In genomic region chr11:30190119-30190518, GRCm38 (mm10) we compare ENCODE assay signal across 17 mouse cellular contexts.
DNase-seq lines count a peak whose midpoint lies in the region; ATAC-seq and TF ChIP-seq lines count a peak whose summit lies in the region.
"Had no signal": no experiment of that assay in that cellular context is flagged by ENCODE, and none has a peak within 500 bp of the region (broad histone marks: within the 10 kb centered on the region; RNA-seq: fewer than 3 reads in every experiment).

No protein-coding gene starts in this region.

- no peak for TF ChIP-seq RAD21 in CH12.LX (IDR thresholded peaks at IDR 0.05; ENCODE audit: low read depth, low read length)

- 72% methylated on average over 3 of the region's 3 CpGs for WGBS in kidney, postnatal 0 days
- 89% methylated on average over 3 of the region's 3 CpGs for WGBS in olfactory bulb, adult 2 months
- 93% methylated on average over 3 of the region's 3 CpGs for WGBS in midbrain, embryonic 13.5 days
- 95% methylated on average over 3 of the region's 3 CpGs for WGBS in forebrain, embryonic 14.5 days

- in situ Hi-C loops in CH12.LX (cut with MboI; ENCODE audit: low pct_ligation_motif_present, low pct_unique_long_range_greater_than_20kb, low sequenced_read_pairs) = no loop called here

- no peaks in the 10 kb centered on the region for H3K9me3 ChIP-seq in kidney, postnatal 0 days (replicated peaks; ENCODE audit: low read length)
- no peaks in the 10 kb centered on the region for H3K9me3 ChIP-seq in CH12.LX (replicated peaks; ENCODE audit: low read length)
- no peaks in the 10 kb centered on the region for H3K9me3 ChIP-seq in midbrain, embryonic 13.5 days
- no peaks in the 10 kb centered on the region for H3K9me3 ChIP-seq in forebrain, embryonic 14.5 days (replicated peaks; ENCODE audit: control insufficient read depth, low read length)
- H3K9me3 ChIP-seq: limb, embryonic 15.5 days; neural tube, embryonic 12.5 days had no signal

- no peaks in the 10 kb centered on the region for H3K27me3 ChIP-seq in kidney, postnatal 0 days (ENCODE audit: insufficient read depth, low read length)
- H3K27me3 ChIP-seq in CH12.LX (replicated peaks) = no peaks in the 10 kb centered on the region
- H3K27me3 ChIP-seq in midbrain, embryonic 13.5 days = no peaks in the 10 kb centered on the region
- no peaks in the 10 kb centered on the region for H3K27me3 ChIP-seq in forebrain, embryonic 14.5 days (replicated peaks; ENCODE audit: control insufficient read depth, insufficient read depth, low read length)
- H3K27me3 ChIP-seq: limb, embryonic 15.5 days; neural tube, embryonic 12.5 days had no signal

- no peak for TF ChIP-seq CTCF in kidney, postnatal 0 days (IDR thresholded peaks at IDR 0.05; ENCODE audit: low read depth)
- no peak for TF ChIP-seq CTCF in CH12.LX (conservative IDR thresholded peaks at IDR 0.05 in 1 of 2, IDR thresholded peaks at IDR 0.05 in 1 of 2; ENCODE audit: low read depth in 2 of 2, low read length in 2 of 2)
- TF ChIP-seq CTCF in olfactory bulb, adult 2 months (IDR thresholded peaks at IDR 0.05; ENCODE audit: insufficient read depth, low read depth, low read length) = no peak

- no peak for ATAC-seq in kidney, postnatal 0 days (replicated peaks; ENCODE audit: low FRiP score, low read depth)
- peak; percentile 53 for ATAC-seq in inflammation-experienced regulatory T-cells, adult 6 months
- no peak for ATAC-seq in midbrain, embryonic 13.5 days
- ATAC-seq in forebrain, embryonic 14.5 days = no peak
- ATAC-seq: forebrain, embryonic 16.5 days; midbrain, embryonic 16.5 days had no signal

- H3K9ac ChIP-seq in kidney, postnatal 0 days (ENCODE audit: low read depth, low read length) = no peak overlapping the region
- H3K9ac ChIP-seq in CH12.LX (ENCODE audit: insufficient read depth, low read depth) = peak overlapping the region; percentile 28
- H3K9ac ChIP-seq in midbrain, embryonic 13.5 days (replicated peaks) = no peak overlapping the region
- no peak overlapping the region for H3K9ac ChIP-seq in forebrain, embryonic 14.5 days (ENCODE audit: low read length)
- H3K9ac ChIP-seq: limb, embryonic 15.5 days; neural tube, embryonic 12.5 days had no signal

- dilution Hi-C loops in CH12.LX (cut with MboI; ENCODE audit: extremely low pct_ligation_motif_present, extremely low pct_unique_long_range_greater_than_20kb, low sequenced_read_pairs) = no loop called here

- peak overlapping the region; percentile 31; the same call in 1 of the 2 replicates for H3K27ac ChIP-seq in kidney, postnatal 0 days
- H3K27ac ChIP-seq in CH12.LX (ENCODE audit: insufficient read depth, low read depth) = peak overlapping the region; percentile 30; the same call in 1 of the 2 replicates
- H3K27ac ChIP-seq in olfactory bulb, adult 2 months (ENCODE audit: insufficient read depth, low read depth, low read length) = 0 out of 2 replicates have a peak overlapping the region, but pooled peaks have one; percentile 37
- no peak overlapping the region for H3K27ac ChIP-seq in midbrain, embryonic 13.5 days
- H3K27ac ChIP-seq in forebrain, embryonic 14.5 days (ENCODE audit: low read depth, low read length) = no peak overlapping the region
- H3K27ac ChIP-seq: limb, embryonic 15.5 days; neural tube, embryonic 12.5 days had no signal

- H3K79me2 ChIP-seq in CH12.LX (replicated peaks; ENCODE audit: control insufficient read depth, extremely low read depth, insufficient read depth, poor library complexity, severe bottlenecking) = peaks cover 34% of the 10 kb centered on the region

- H3K4me3 ChIP-seq in kidney, postnatal 0 days (replicated peaks; ENCODE audit: low read depth, low read length) = no peak overlapping the region
- H3K4me3 ChIP-seq in CH12.LX (replicated peaks in 1 of 3; ENCODE audit: low read depth in 2 of 3, low read length in 2 of 3, poor library complexity in 1 of 3) = peak overlapping the region in 2 of 3 experiments; percentile 15
- no peak overlapping the region for H3K4me3 ChIP-seq in olfactory bulb, adult 2 months (ENCODE audit: insufficient read depth, low read depth, low read length)
- H3K4me3 ChIP-seq in midbrain, embryonic 13.5 days (replicated peaks) = no peak overlapping the region
- H3K4me3 ChIP-seq in forebrain, embryonic 14.5 days (ENCODE audit: low read depth, low read length) = no peak overlapping the region
- H3K4me3 ChIP-seq: limb, embryonic 15.5 days; neural tube, embryonic 12.5 days had no signal

- H3K36me3 ChIP-seq in kidney, postnatal 0 days (ENCODE audit: insufficient read depth, low read length) = no peaks in the 10 kb centered on the region
- peaks cover 0 to 15% of the 10 kb centered on the region in 2 experiments for H3K36me3 ChIP-seq in CH12.LX (replicated peaks in 1 of 2; ENCODE audit: control insufficient read depth in 1 of 2, insufficient read depth in 1 of 2, low read length in 1 of 2)
- H3K36me3 ChIP-seq in midbrain, embryonic 13.5 days = no peaks in the 10 kb centered on the region
- H3K36me3 ChIP-seq in forebrain, embryonic 14.5 days (ENCODE audit: control insufficient read depth, insufficient read depth, low read length) = no peaks in the 10 kb centered on the region
- H3K36me3 ChIP-seq: limb, embryonic 15.5 days; neural tube, embryonic 12.5 days had no signal

- H3K4me1 ChIP-seq in kidney, postnatal 0 days (replicated peaks; ENCODE audit: insufficient read depth, low read length) = peaks cover 7% of the 10 kb centered on the region
- peaks cover 12 to 87% of the 10 kb centered on the region in 2 experiments for H3K4me1 ChIP-seq in CH12.LX (ENCODE audit: control insufficient read depth in 1 of 2, insufficient read depth in 2 of 2)
- peaks cover 3% of the 10 kb centered on the region; the same call in 1 of the 2 replicates for H3K4me1 ChIP-seq in olfactory bulb, adult 2 months (ENCODE audit: control insufficient read depth, insufficient read depth, low read length)
- H3K4me1 ChIP-seq in midbrain, embryonic 13.5 days (replicated peaks) = peaks cover 14% of the 10 kb centered on the region
- H3K4me1 ChIP-seq in forebrain, embryonic 14.5 days (ENCODE audit: control insufficient read depth, insufficient read depth, low read length) = no peaks in the 10 kb centered on the region
- H3K4me1 ChIP-seq: neural tube, embryonic 12.5 days had no signal

- peak; percentile 87 for TF ChIP-seq EP300 in CH12.LX (IDR thresholded peaks at IDR 0.05; ENCODE audit: low read length)

- no peak overlapping the region for H3K4me2 ChIP-seq in kidney, postnatal 0 days (ENCODE audit: low read length)
- peak overlapping the region; percentile 71 for H3K4me2 ChIP-seq in CH12.LX (ENCODE audit: insufficient read depth, low read depth, poor library complexity, severe bottlenecking)
- no peak overlapping the region for H3K4me2 ChIP-seq in midbrain, embryonic 13.5 days (replicated peaks)
- no peak overlapping the region for H3K4me2 ChIP-seq in forebrain, embryonic 14.5 days (ENCODE audit: low read length)
- H3K4me2 ChIP-seq: limb, embryonic 15.5 days; neural tube, embryonic 12.5 days had no signal

- intact Hi-C loops in gastrocnemius, postnatal 36 days (cut with DNase I) = no loop called here

- no peak for DNase-seq in kidney, postnatal 0 days (ENCODE audit: low spot score)
- DNase-seq in kidney, postnatal 4 days = no peak
- DNase-seq in CH12.LX (ENCODE audit: extremely low read depth) = peak; percentile 76
- no peak for DNase-seq in gastrocnemius, postnatal 36 days
- DNase-seq in forebrain, embryonic 14.5 days (ENCODE audit: low spot score) = no peak
- DNase-seq: cerebellum, adult 11 months; cerebellum, postnatal 25 days; heart, postnatal 36 days; lung, adult 18-20 months; lung, postnatal 4 days had no signal

- no peak for TF ChIP-seq POLR2A in CH12.LX (IDR thresholded peaks at IDR 0.05; ENCODE audit: low read depth, low read length)
- TF ChIP-seq POLR2A in olfactory bulb, adult 2 months (IDR thresholded peaks at IDR 0.05; ENCODE audit: insufficient read depth, low read depth, low read length) = no peak

TF ChIP-seq in CH12.LX, 34 proteins besides CTCF, POLR2A, EP300 and RAD21:
- 0 out of 2 replicates have a peak, but pooled peaks have one; percentile 13 for TF ChIP-seq BHLHE40 (IDR thresholded peaks at IDR 0.05; ENCODE audit: low read depth, low read length)
- TF ChIP-seq MAFK (IDR thresholded peaks at IDR 0.05; ENCODE audit: insufficient replicate concordance, low read length) = peak; percentile 10; the same call in 1 of the 2 replicates
- TF ChIP-seq CHD2 (IDR thresholded peaks at IDR 0.05; ENCODE audit: low read length) = peak; percentile 77
- peak; percentile 86; the same call in 1 of the 2 replicates for TF ChIP-seq CHD1 (IDR thresholded peaks at IDR 0.05; ENCODE audit: low read depth, low read length)
- TF ChIP-seq JUND (conservative IDR thresholded peaks at IDR 0.05; ENCODE audit: low read depth, low read length) = peak; percentile 58; the same call in 1 of the 2 replicates
- TF ChIP-seq TCF12 (IDR thresholded peaks at IDR 0.05; ENCODE audit: low read depth, low read length) = no peak
- TF ChIP-seq MEF2A (IDR thresholded peaks at IDR 0.05; ENCODE audit: borderline replicate concordance, low read depth, low read length) = peak; percentile 47; the same call in 1 of the 2 replicates
- 0 out of 2 replicates have a peak, but pooled peaks have one; percentile 22 for TF ChIP-seq TBP (conservative IDR thresholded peaks at IDR 0.05; ENCODE audit: low read depth, low read length)
- no peak for TF ChIP-seq JUN (IDR thresholded peaks at IDR 0.05; ENCODE audit: insufficient read depth, low read depth, low read length)
- peak; percentile 43 for TF ChIP-seq HCFC1 (IDR thresholded peaks at IDR 0.05; ENCODE audit: low read depth, low read length)
- peak; percentile 56; the same call in 1 of the 2 replicates for TF ChIP-seq IRF4 (IDR thresholded peaks at IDR 0.05; ENCODE audit: low read depth, low read length)
- TF ChIP-seq ELF1 (IDR thresholded peaks at IDR 0.05; ENCODE audit: low read depth, low read length) = peak; percentile 66
- no peak for TF ChIP-seq NRF1 (IDR thresholded peaks at IDR 0.05; ENCODE audit: low read depth, low read length)

Comparison
In these comparisons a context has a peak if more than half of its experiments do, and no peak if none do; other contexts are left out.
1. H3K27ac ChIP-seq: peak in kidney, postnatal 0 days (single experiment), CH12.LX (single experiment) and olfactory bulb, adult 2 months (single experiment); none in midbrain, embryonic 13.5 days (single experiment) and forebrain, embryonic 14.5 days (single experiment).
2. H3K4me3 ChIP-seq: peak in CH12.LX (2 of 3); none in kidney, postnatal 0 days (single experiment), olfactory bulb, adult 2 months (single experiment), midbrain, embryonic 13.5 days (single experiment) and forebrain, embryonic 14.5 days (single experiment).